Mouse (Mus musculus) cortical plate, adult 2 months (tissue): ENCODE results near the gene Wdr4.

Experiments used
- CTCF ChIP-seq: fragments of 200-500 bp; IDR thresholded peaks from 2 replicates; pipeline ENCODE4 v1.5.1; 2011; ENCODE audit warnings: mild to moderate bottlenecking, control low read depth, low read length; ENCODE audit not compliant: insufficient read depth; ENCODE audit errors: extremely low read depth
- POLR2A ChIP-seq: fragments of 200-500 bp; IDR thresholded peaks from 2 replicates; pipeline ENCODE4 v1.6.1; 2011; ENCODE audit warnings: mild to moderate bottlenecking, low read length, control low read depth; ENCODE audit not compliant: insufficient read depth; ENCODE audit errors: extremely low read depth

GRCm38 (mm10) chr17:31487433-31488060 lies 32.2 kb downstream of the Wdr4 start:
- no peak for TF ChIP-seq POLR2A
- no peak for TF ChIP-seq CTCF
